Mouse (Mus musculus): ENCODE measurements at regions not wholly inside any gene's neighbourhood (a gene's known extent, or its start where the extent isn't known, plus 50 kb on each side); places are given as distances from the start of the nearest gene placed in this dataset.
A peak's percentile ranks its signal among the peaks of the same experiment; 100 is the strongest.
"Not testable (repeated sequence)": the region's sequence is repeated elsewhere in the genome, so short reads cannot be mapped to it uniquely, and the experiment has no call there.

DNA sequence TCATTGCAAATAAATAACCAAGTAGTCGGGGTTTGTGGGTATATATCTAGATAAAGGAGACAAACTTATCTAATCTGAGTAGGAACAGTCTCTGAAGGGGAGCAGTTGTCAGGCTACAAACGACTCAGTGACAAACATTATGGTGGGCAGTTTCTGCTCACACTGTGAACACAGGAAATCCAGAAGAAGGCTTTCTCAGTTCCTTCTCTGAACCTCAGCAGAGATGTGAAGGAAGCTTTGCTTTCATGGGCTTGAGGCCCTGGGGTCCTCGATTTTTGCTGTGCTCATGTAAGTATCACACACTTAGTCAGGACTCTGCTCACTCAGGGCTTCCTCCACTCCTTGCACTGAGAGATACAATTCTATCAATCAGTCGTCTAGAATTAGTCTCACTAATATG is 994.7 kb upstream of the Foxg1 start:
- no peak for DNase-seq (ENCODE audit: low spot score)

DNA sequence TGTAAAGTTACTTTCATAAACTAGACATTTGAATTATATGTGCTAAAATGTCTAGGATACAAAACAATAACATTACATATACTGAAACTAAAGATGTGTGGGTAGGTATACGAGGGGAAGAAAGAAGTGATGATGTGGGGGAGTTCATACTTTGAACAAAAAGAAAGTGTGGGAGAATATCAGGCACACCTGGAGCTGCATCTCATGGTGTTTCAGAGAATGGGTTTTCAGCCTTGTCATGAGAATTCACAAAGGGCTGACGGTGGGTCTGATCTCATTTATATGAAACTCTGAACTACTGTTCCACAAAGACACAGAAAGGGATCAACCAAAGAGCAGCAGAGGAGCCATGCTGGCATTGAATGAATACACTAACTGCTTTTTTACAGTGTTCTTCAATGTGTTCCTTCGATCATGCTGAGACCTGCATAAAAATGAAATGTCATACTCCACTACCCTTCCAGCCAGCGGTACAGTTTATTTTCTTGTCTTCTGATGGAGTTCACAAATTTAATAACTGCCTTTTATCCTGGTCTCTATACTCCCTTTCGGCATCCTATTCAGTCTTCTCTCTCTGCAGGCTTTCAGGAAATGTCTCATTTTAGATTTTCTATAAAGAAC is 994.2 kb upstream of the Foxg1 start:
- DNase-seq (ENCODE audit: low spot score): no peak

DNA sequence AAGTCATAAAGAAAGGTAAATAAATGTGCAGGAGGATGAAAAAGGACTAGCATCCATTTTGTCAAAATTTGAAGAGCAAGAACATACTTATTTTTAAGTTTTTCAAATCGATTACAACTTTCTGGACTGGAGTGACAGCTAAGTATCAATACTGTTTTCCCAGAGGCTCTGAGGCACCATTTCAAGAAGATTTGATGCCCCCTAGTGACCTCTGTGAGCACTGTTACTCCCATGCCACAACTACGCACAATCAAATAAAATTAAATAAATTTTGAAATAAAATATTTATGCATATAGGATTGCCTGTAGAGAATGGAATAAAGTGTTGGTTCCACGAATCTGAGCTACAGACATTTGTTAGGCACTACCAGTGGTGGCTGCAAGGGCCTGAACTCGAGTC is 991.5 kb upstream of the Foxg1 start:
- DNase-seq (ENCODE audit: low spot score): no peak

DNA sequence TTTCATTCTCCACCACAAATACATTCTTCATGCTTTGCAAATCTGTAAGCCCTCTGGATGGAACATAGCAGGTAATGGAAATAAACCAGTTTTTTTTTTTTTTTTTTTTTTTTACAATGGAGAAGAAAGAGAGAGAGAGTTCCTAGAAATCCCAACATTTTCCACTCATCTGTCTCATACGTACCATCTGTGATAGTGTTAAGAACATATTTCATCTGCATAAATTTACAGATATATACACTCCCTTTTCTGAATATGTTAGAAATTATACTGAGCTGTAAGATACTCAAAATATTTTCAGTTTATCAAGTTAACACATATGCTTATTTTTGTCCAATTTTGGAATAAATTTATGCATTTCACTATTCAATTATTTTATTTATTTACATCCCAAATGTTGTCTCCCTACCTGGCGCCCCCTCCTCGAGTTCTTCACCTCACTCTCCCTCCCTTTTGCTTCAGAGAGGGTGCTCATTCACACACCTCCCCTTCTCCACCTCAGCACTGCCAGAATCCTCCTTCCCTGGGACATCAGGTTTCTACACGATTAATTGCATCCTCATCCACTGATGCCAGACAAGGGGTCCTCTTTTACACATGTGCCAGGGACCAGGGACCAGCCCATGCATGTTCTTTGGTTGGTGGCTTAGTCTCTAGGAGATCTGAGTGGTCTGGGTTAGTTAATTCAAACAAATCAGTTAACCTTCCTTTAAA is 943.0 kb upstream of the Foxg1 start:
- no peak for DNase-seq (ENCODE audit: low spot score)

DNA sequence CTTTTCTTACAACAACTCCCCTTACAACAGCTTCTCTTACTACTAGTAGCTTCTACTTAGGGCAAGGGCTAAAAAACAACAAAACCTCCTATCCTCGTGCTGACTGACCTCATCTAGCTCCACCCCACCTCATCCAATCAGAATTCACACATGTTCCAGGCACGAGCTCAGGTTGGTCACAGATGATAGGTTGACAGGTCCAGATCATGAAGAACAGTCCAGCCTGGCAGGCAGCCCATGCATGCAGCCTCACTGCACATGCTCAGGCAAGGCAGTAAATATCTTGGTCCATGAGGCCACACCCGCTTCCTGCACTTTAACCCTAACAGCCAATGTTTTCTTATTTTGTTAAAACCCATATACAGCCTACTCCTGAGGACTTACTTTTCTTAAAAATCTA is 933.7 kb upstream of the Foxg1 start:
- not testable (repeated sequence) for DNase-seq (ENCODE audit: low spot score)

DNA sequence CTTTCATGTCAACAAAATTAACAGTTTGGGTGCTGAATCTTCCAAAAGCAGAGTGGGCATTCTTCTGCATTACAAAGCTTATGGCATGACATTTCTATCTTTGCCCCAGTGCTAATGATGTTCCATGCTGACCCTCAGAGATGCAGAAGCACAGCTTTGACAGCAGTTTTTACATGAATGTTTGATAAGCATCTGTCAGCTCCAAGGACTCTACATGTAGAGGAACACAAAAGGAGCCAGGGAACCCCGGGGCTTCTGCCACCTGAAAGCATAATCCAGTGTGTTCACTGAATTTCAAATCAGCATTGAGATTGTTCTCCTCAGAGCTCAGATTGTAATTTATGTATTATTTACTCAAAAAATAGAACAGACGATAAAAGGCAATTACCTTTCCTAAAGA is 920.1 kb upstream of the Foxg1 start:
- no peak for DNase-seq (ENCODE audit: low spot score)

DNA sequence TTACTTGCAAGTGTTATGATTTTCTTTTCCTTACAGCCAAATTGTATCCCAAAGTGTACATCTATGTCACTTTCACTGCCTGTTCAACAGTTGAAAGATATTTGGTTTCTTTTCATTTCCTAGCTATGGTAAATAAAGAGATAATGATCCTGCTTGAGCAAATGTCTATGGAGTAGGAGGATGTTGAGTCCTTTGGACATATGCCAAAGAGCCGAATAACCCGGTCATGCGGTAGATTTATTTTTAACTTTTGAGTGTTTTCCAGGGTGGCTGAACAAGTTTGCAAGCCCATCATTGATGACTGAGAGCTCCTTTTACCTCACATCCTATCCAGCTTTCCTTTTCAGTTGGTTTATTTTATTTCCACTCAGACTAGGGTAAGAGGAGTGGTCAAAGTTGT is 881.7 kb upstream of the Foxg1 start:
- no peak for DNase-seq (ENCODE audit: low spot score)

DNA sequence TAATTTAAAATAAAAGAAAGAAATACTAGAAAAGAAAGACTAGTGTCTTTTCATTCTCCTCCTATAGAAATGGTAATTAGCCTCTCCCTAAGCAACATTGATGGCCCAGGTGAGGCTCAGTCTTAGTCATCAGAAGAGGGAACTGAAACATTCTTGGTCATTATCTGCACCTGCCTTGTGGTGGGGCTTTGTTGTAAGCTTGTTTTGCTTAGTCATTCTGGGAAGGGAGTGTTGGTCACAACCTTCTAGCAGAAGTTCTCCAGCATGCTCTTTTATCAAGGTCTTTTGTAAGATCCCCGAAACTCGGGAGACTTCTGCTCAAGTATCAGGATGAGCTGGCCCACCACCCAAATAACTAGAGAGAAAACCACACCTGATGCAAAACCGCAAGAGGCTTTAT is 870.9 kb upstream of the Foxg1 start:
- no peak for DNase-seq (ENCODE audit: low spot score)

DNA sequence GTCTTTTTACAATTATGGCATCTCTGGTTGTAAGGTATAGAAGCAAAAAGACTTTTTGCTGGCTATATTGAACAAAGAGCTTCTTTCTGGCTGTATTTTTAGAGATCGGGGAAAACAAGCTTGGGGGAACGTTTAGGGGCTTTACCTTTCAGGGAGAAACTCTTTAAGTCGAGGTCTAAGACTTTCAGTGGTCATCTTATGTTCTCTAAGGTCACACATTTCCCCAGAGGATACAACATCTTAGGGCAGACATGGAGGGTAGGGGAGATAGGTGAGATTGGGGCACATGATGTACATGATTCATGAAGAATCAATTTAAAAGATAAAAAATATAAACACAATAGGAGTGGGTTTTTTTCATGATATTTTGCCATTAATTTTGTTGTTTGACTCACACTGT is 870.2 kb upstream of the Foxg1 start:
- DNase-seq (ENCODE audit: low spot score): no peak

DNA sequence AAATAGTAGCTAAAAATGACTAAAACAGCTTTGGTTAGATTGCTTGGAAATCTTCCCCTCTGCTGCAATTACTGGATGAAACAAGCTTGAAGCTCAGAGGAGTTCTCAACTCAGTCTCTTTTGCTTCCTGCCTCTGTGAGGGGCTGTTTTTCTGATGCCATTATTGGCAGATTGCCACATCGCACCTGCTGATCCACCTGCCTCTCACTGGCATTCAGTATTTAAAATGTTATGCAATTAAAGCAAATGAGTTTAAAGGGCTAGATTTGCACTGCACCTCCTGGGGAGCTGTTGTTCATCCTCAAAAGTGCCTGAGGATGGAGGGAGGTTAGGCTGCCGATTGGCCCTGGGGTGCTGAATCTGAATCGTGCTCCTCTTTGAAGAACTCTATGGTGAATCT is 860.5 kb upstream of the Foxg1 start:
- DNase-seq (ENCODE audit: low spot score): no peak

DNA sequence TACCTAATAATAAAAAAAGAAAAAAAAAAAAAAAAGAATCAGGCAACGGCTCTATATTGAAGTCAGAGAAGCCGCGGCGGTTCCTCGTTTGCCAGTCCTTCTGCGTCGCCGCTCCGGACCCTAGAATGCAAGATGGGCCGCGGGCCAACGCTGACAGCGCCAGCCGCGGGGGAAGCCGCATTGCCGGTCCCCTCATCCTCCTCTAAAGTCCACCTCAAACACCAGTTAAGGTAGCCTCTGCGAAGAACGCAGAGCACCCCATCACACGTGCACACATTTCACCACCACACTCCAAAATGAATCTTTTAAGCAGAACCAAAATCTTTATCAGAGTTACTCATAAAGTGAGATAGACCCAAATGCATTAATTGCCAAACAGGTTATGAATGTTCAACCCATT is 822.8 kb upstream of the Foxg1 start:
- peak; percentile 2 for DNase-seq (ENCODE audit: low spot score)

DNA sequence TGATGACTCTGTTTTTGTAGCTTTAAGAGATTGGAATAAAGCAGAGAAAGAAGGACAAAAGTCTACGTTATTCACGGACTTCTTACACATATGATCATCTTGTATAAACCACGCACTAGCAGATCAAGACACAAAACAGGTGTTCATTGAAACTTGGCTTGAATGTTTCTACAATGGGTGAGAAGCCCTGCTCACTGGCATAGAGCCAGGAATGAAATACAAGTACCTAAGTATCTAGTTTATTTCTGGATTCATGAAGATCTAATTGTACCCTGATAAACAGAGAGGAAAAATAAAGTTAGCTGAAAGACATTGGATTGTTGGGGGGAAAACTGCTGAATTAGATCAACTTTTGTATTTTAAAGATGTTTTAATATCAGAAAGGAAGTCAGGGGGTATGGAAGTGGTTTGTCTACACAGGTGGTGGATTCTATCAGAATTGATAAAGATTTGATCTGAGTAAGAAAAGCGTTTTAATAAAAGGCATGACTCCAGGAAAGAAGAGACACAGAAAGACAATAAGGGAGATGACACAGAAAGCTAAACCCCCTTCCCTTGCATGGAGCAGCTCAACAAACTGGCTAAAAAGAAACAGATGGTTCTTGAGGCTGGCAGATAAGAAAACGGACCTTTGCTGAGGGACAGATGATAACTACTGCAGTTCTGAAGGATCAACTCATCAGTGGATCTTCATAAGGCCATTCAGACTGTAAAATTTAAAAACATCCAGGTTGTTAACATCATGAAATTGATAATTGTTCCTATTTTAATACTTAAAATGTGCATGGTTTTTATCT is 777.9 kb upstream of the Foxg1 start:
- no peak for DNase-seq (ENCODE audit: low spot score)

DNA sequence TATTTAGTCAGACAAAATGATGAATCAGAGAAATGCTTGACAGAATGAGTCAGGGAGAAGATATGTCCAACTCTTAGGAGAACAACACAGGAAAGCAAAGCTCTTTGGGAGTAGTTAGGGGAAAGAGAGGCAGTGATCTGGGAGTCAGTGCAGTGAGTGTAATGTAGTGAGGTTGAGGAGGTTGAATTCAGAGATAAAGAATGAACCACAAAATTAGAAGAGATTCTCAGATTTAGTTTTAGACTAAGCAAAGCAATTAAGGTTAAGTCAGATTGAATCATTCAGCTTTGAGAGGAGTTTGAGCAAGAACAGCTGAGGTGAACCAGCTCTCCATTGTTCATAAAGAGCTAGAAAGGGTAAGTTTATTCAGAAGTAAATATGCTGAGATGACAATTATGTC is 777.0 kb upstream of the Foxg1 start:
- DNase-seq (ENCODE audit: low spot score): no peak

DNA sequence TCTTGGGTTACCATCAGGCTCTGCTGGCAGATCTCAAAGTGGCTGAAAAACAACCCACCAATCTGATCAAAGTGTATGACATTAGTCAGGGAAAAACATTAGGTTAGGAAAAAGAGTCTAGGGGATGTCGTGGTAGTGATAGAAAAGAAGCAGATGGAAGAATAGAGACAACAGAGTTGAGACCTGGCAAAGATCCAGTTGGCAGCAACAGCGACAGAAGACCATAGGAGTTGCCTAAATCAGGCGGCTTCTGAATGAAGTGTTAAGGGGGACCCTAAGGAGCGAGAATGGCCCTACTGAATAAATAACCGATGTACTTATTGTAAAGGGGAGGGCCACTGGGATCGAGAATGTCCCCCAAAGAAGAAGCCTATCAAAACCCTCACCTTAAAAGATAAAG is 773.1 kb upstream of the Foxg1 start:
- DNase-seq (ENCODE audit: low spot score): no peak

DNA sequence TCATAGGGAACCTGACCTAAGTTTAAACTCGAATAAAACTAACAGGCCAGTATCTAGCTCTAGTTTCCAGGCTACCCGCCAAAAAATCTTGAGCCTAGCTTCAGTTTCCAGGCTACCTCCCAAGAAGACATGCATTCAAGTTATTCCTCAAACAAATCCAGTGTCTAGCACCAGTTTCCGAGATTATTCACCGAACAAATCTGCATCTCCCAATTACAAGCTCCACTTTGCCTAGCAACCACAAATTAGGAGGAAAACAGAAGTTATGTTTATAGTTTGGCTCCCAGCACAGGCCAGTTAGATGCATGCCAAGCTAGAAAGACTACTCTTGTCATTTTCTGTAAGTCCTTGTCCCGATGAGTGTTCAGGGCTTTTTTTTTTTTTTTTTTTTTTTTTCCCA is 770.4 kb upstream of the Foxg1 start:
- DNase-seq (ENCODE audit: low spot score): no peak

DNA sequence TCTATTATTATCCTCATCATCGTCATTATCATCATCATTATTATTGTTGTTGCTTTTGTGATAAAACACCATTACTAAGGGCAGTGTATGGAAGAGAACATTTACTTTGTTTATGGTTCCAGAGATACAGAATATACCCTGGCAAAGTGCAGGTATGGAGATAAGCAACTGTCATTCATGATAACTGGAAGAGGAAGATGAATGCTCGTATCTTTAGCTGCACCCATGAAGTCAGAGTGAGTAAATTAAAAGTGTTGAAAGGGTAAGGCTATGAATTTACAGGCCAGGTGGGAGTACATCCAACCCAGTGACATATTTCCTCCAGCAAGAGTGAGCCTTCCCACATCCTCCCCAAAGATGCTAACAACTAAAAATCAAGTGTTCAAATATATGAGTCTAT is 766.1 kb upstream of the Foxg1 start:
- DNase-seq (ENCODE audit: low spot score): no peak

DNA sequence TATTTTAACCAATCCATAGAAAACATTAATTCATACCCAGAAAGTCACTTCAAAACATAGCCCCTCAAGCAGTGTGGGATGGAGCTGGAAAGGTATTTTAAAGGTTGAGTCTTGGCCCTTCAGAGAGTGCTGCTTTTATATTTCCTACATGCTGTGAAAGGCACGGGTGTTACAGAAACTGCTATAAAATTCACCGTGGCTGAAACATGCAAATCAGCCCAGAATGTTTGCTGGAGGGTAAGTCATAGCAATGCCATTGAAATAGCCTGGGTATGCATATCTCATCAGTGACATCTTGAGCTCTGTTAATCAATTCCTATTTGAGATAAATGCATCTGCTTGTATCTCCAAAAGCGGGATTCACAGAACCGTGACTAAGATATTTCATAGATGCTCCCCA is 748.9 kb upstream of the Foxg1 start:
- no peak for DNase-seq (ENCODE audit: low spot score)

DNA sequence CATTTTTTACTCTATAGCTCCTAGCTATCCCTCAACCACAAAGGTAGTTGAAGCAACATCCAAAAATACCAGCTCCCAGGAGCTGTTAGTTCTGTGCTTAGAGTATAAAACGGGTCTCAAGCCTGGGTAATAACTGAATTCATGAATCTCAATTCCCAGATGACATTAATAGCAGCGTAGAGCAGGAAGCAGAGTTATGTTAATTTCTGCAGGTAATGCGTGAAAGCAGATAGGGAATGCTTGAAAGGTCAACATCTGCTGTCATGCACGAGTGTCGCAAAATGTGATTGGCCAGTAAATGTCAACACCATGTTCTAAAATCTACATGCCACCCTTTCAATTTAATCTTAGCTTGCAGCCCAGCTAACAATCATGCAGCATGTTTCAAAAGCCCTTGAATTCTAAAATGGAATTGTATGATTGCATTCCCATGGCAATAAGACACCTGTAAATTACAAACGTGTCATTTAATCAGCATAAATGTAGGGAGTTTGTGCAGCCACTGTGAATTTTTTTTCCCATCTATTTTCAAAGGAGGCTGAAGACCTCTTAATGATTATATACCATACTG is 747.7 kb upstream of the Foxg1 start:
- DNase-seq (ENCODE audit: low spot score): no peak

DNA sequence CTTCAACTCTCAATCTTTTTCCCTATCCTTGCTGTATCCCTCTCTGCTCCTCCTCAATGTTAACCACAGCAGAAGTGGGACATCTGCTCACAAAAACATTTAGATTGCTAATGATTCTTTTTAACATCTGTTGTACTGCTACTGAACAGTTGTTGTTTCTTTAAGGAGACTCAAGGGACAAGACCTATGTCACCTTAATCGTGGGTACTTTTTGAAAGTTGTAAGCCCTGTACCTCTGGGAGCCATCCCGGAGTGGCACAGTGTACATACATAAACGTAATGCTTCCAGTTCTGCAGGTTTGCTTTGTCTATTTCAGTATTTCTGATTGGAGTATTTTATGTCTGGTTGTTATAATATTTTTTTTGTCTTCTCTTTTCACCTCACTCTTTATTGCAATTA is 740.5 kb upstream of the Foxg1 start:
- DNase-seq (ENCODE audit: low spot score): no peak

DNA sequence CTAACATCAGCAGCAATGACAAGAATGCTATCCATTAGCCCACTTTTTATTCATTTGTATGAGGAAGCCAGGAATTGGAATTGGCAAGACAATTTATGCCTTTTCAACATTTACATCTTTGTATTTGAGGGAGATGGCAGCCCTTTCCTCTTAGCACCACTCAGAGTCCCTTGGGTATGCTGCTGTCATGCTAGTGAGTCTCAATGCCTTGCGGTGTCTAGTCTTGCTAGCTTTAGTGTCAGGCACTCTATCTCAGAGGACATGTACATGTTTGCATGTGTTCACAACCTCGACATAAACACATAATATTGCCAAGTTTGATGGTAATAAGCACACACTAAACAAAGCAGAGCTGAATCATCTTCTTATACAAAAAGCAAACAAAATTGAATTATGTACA is 737.3 kb upstream of the Foxg1 start:
- DNase-seq (ENCODE audit: low spot score): no peak

DNA sequence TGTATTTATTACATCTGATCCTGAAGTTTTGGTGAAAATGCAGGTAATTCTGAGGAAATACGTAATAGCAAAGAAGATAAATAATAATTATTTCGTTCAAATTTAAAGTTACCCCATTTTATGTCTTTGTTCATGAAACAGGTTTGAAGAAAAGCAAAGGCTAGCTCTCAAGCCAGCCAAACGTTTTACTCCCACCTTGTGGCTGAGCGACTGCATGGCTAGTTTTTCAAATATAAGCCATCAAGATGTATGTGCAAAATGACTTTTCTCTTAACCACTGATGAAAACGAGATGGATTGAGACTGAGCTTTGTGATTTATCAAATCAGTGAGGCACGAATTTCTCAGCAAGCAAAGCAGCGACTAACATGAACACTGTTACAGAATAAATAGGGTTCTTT is 736.5 kb upstream of the Foxg1 start:
- DNase-seq (ENCODE audit: low spot score): no peak

DNA sequence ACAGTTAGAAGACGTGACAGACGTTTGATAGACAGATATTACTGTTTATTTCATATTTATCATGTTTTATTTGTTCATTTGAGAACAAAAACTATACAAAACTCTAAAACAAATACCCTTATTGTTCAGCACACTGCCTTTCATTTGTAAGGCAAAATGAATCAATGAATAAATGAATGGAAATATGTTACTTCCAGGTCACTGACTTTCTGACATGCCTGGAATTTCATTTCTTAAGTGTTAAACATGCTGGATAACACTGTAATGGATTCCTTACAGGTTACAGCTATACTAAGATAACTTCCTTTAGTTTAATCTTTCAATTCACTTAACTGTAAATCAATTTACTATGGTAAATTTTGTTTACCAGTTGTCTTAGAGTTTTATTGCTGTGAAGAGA is 707.3 kb upstream of the Foxg1 start:
- DNase-seq (ENCODE audit: low spot score): no peak

DNA sequence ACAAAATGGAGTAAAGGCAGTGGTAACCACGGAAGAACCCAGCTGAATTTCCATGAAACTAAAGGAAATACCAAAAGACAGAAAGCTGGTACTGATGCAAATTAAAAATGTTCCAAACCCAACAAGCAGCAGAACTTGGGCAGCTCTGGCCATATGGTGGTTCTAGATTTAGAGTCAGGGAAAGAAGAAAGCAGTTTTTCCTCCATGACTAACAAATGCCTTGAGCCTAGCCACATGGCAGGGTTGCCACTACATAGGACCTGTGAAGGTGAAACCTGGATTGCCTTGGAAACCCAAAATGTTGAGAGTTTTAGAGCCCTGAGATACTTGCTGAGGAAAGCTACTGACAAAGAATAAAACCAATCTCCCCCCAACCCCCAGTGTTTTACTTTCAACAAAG is 701.5 kb upstream of the Foxg1 start:
- DNase-seq (ENCODE audit: low spot score): peak; percentile 4

Measured in layer of hippocampus, adult 11-12 months (tissue).